Mouse (Mus musculus): ENCODE data around the gene Ccnyl1.
"Not testable (repeated sequence)": the region's sequence is repeated elsewhere in the genome, so short reads cannot be mapped to it uniquely, and the experiment has no call there.

Ccnyl1 gene

DNA sequence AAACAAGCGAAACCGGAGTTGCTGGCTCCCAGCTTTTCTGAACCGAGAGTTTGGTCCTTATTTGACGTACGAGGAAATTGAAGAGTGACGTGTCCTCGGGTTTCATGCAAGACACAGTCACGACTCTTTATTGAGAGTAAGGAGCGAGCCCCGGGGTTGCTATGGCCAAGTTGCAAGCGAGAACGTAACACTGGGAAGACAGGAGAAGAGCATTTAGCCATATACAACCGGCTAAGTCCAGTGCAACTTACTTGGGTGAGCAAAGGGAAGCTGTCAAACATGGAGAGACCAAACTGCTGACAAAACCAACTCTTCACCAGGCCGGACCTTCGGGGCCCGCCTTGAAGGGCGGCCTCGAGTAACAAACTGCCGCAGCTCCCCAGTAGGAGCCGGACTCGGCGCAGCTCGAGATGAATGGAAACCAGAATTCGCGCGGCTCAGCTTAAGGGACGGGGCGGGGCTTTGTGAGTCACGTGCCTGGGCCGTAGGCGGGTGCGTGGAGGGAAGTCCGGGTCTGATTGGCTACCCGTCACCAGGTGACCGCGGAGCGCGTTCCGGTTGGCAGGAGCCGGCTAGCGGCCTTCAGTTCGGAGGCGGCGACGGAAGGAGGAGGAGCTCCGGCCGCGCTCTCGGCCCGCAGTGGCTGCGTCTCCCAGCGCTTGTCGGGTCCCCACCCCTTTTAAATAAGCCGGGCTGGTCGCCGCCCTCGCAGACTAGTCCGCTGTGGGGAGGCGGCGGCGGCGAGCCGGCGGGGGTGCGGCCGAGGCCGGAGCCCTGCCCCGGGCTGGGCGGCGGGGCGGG lies at the start of gene Ccnyl1:
TSS of gene Ccnyl1 (plus strand) at position 243 of the 801 bp plus-strand sequence.
- DNase-seq = peak; percentile 99

DNA sequence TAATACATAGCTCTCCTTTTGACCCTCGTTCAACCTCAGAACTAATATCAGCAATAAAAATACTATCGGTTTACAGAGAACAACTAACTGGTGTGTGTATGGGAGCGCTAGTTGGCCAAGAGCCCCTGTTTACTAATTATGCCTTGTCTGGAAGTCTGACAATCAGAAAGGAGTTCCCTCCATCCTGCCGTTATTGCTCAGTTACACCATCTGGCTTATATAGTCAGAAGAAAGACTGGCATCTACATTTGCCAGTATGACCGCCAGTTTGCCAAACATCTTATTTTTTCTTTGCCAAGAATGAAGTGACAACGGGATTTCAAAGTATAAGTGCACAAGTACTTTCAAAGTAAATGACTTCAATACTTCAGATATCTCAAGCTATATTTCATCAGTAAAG lies 49.2 kb upstream of the Ccnyl1 start:
- no peak for DNase-seq

- DNase-seq = not testable (repeated sequence)
Measured at GRCm38 (mm10) chr1:64642541-64642940, 47.7 kb upstream of the Ccnyl1 start.

DNA sequence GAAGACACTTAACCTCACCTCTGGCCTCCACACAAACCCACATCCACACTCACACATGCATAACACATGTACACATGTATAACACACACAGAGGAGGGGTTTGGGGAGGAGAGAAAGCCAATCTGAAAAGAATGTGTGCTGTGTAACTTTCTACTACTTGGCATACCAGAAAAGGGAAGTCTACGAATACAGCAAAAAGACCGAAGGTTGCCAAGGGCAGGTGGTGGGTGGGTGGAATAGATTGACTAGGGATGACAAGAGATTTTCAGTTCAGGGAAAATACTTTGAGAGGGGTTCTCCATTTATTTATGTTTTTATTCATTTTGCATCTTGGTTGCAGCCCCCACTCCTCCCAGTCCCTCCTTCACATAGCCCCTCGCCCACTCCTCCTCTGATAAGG lies 45.7 kb upstream of the Ccnyl1 start:
- DNase-seq = no peak

DNA sequence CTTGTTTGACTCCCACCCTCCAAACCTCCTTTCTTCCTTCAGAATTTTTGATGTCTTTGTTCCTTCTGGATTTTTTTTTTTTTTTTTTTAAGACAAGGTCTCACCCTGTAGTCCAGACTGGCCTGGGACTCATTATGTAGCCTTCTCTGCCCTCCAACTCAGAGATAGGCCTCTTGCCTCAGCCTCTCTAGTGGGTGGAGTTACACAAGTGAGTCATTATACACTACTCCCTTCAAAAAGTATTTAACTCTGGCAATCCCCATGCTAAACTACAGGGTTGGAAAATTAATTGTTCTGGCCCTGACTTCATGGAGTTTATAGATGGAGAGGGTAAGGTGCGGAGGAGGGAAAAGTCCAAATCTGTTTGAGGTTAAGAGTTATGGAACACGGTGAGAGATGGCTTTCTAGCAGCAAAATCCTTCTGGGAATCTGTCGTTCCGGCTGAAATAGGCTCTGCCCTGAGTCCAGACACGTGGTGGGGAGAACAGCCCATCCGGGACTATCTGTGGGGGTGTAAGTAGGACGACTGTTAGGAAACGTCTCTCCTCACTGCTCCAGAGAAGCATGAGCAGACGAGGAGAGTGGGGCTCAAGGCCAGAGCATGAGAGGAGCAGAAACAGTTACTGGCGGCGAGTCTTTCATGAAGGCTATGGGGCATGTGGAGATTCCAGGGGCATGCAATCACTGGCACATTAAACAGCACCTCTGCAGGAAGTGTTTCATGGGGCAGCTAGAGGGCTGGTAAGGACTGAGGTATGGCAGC lies 40.7 kb upstream of the Ccnyl1 start:
- DNase-seq = no peak

DNA sequence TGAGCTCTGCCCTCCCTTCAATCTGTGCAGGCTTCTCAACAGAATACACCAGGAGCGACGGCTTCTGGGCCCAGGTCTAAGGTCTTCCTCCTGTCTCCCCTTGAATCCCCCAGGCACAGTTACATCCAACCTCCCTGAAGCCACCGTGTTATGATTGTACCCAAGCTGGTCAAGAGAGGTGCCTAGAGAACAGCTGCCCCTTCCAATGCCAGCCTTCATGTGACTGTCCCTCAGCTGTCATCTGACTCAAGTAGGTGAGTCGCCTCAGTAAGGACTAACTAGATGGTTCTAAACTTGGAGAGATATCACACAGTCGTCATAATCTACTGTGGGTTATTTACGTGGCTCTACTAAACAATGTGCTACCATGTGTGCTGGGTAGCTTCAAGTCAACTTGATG lies 36.6 kb upstream of the Ccnyl1 start:
- DNase-seq = no peak

- no peak for DNase-seq
Measured at GRCm38 (mm10) chr1:64655415-64655814, 34.8 kb upstream of the Ccnyl1 start.

DNA sequence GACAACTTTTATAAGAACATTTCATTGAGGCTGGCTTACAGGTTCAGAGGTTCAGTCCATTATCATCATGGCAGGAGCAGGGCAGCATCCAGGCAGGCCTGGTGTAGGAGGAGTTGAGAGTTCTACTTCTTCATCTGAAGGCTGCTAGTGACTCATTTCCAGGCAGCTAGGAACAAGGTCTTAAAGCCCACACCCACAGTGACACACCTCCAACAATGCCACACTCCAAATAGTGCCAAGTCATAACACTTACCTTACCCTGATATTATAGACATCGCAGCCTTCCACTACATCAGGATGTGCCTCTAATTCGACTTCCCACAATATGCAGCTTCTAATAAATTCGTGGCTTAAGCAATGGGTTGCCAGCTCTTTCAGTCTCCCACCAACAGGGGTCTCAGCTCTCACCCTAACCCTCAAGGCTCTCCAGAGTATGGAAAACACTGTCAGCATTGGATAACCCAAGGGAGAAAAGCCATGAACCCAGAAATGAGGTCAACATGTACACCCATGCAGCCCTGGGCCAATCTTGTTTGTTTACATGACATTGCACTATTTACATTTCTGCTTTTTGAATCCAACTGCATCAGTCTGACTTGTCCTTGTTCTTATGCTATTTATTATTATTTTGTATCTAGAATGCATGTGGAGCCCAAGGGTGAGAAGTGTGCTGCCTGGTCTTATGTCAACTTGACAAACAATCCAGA lies 33.7 kb upstream of the Ccnyl1 start:
- no peak for DNase-seq

GRCm38 (mm10) chr1:64658876-64659275 lies 31.4 kb upstream of the Ccnyl1 start:
- DNase-seq = no peak

DNA sequence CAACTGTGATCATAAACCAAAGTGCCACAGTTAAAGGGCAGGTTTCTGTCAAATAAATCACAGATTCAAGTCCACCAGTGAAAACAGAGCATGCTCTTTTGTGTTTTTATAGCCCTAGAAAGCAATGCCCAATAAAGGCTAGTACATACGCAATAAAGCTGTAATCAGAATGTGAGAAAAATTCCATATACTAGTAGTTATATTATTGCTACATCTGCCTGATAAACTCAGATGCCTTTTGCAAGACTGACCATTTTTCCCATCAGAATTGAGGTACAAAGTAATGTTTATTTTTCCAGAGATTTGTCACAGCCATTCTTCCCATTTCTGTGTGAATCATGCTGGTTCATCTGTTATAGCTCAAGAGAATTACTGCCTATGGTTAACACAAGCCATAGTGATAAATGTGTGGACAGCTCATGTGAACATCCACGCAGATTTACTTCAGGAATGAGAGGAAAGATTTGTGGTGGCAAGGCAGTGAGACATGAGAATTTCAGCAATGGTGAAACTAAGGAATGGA lies 23.1 kb upstream of the Ccnyl1 start:
- no peak for DNase-seq

GRCm38 (mm10) chr1:64669451-64669850 lies 20.8 kb upstream of the Ccnyl1 start:
- DNase-seq = no peak

DNA sequence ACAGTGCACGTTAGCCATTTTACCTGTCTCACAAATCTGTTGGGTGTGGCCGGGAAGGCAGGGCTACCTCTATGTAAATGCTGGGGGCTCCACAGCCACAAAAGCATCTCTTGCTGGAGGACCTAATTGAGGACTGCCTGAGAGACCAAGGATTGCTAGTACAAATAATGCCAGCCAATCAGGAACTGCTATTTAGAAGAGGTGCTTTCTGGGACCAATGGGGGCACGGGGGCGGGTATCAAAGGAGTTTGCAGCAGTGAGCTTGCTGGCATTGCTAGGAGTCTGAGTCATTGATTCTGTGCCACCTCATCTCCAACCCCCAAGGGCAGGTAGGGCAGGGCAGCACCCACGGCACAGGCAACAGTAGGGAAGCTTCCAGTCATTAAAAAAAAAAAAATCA lies 16.3 kb upstream of the Ccnyl1 start:
- no peak for DNase-seq

DNA sequence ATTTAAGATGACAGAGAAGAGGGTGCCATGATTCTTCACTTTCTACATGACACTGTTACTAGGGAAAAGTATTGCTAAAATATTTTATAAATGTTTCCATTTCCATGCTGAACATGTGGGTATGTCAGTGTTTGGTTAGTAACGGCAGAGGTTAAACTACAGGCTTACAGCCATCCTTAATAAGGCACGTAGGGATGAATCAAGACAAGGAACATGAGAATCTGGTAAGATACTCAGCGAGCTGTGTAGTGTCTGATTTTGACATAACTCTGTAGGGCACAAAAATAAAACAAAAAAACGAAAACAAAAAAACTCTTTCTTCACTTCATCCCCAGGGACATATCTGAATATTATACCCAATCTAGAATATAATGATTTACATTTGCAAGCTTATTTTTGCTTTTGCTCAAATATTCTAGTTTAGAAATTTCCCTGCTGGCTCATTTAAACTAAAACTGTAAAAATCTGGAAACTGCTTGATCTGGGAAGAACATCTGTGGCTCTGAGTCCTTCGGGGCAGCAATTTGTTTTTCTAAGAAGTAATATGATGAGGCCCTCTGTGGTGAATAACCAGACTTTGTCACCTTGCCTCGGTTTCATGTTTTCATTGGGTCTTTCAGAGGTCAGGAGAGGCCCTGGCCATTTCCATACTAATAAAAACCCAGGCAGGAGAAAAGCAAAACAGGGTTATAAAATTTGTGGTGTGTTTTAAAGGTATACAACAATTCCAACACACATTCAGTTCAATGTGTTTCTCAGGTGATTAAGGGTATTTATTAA lies 14.0 kb upstream of the Ccnyl1 start:
- no peak for DNase-seq

DNA sequence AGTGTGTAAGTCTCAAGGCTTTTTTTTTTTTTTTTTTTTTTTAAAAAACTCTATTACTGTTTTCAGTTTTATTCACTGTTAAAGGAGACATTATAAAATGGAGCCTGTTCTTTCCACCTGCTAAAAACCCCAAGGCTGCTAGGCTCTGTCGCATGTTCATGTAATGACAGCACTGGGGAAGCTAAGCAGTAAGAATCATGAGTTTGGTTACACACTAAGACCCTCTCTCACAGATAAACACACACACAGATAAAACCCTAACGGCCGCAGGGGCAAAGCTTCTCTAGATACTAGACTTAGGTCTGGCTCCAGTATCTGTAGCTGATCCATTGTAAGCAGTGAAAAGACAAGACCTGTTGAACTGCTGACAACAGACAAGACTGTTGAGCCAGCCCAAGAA lies 8.8 kb upstream of the Ccnyl1 start:
- no peak for DNase-seq

GRCm38 (mm10) chr1:64683039-64683438 lies 7.2 kb upstream of the Ccnyl1 start:
- no peak for DNase-seq

DNA sequence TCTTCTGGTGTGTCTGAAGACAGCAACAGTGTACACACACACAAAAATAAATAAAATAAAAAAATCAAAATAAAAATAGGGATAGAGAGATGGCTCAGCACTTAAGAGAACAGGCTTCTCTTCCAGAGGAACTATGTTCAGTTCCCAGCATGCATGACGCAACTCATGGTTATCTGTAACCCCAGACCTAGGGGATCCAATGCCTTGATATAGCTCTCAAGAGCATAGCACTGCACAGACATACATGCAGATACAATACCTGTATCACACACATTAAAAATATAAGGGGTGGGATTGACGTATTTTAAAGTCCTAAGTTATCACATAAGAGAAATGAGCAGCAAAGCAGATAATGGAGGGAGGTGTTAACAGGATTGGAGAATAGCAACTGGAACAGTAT lies 5.8 kb upstream of the Ccnyl1 start:
- no peak for DNase-seq

DNA sequence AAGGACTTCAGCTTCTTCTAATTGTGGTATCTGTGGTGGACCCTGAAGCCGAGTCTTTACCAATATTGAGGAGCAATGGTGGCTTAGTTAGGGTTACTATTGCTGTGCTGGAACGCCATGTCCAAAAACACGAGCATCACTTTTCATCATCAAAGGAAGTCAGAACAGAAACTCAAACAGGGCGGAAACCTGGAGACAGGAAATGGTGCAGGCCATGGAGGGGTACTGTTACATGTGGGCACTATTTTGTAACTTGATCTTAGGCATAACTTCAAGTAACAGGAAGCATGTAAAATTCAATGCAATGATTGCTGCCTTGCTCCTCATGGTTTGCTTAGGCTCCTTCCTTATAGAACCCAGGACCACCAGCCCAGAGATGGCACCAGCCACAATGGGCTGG lies 2.2 kb upstream of the Ccnyl1 start:
- no peak for DNase-seq

DNA sequence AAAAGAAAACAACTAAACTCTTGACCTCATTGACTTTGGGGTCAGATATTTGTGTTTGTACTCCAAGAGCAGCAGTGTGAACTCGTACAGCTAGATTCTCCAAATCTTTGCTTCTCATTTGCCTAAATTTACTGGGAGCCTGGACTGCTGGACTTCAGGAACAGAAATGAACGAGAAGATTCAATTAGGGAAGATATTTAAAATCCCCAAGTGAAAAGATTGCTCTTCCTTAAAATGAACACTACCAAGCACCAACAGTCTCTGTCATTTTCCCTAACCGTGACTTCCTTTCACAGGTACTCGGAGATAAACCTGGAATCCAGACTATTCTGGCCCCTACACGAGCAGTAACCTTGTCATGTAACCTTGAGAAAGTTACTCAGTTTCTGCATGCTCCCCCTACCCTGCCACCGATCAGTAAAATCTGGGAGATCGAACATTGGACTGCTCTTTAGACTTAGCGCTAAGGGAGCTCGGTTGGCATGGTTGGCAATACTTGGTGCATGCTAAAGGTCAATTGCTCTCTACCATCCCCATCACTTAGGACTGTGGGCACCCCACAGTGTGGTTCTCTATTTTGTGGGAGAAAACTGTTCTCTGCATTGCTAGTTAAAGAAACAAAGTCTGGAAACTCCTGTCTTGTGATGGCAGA lies 568 bp upstream of the Ccnyl1 start:
- DNase-seq = no peak

- peak; percentile 57 for DNase-seq
Measured at GRCm38 (mm10) chr1:64691121-64691551, 881 bp downstream of the Ccnyl1 start.

DNA sequence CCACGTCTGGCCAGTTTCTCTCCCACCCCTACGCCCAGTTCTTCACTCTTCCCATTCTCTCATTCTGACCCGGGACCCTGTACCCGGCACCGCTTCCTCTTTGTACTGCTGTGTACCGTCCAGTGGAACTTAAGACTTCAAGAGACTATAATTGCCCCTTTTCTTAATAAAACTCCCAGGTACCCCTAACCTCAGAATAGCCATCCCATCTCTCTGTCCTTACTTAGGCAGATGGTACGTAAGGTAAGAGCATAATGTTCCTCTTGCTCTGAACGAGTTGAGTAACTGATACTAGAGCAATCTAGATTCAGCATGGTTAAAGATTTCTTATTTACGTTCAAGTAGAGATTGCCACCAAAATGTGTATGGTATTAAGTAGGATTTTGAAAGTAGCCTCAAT lies 1.3 kb downstream of the Ccnyl1 start:
- no peak for DNase-seq

- no peak for DNase-seq
Measured at GRCm38 (mm10) chr1:64695156-64695555, 4.9 kb downstream of the Ccnyl1 start.

GRCm38 (mm10) chr1:64701780-64702179 lies 11.5 kb downstream of the Ccnyl1 start:
- DNase-seq = no peak

Measured in lung, postnatal 14 days (tissue).